Mouse (Mus musculus) limb, embryonic 12.5 days (tissue): ENCODE data around the gene Tmco4. TPM values are rescaled to one million over a fixed set of nuclear protein-coding genes. Genes with fewer than 3 reads are reported as not detected.

Experiments
- ATAC-seq: fragments of 200-750 bp; cut with Nextera tagmentation; 2 replicates; pipeline ENCODE4 v1.8.0; 2017; ENCODE audit warnings: low read depth, moderate TSS enrichment; ENCODE audit not compliant: insufficient number of reproducible peaks, insufficient read depth, low FRiP score, low TSS enrichment
- H3K27ac ChIP-seq: fragments of 300-500 bp; sonication (generic); 2 replicates; pipeline ENCODE4 v1.5.1; 2016; ENCODE audit warnings: mild to moderate bottlenecking, moderate library complexity
- H3K27me3 ChIP-seq: fragments of 300-500 bp; sonication (generic); 2 replicates; pipeline ENCODE4 v1.6.1; 2016; ENCODE audit warnings: mild to moderate bottlenecking, moderate library complexity
- H3K36me3 ChIP-seq: fragments of 300-500 bp; sonication (generic); 2 replicates; pipeline ENCODE4 v1.6.1; 2016; ENCODE audit warnings: mild to moderate bottlenecking, moderate library complexity
- H3K4me1 ChIP-seq: fragments of 300-500 bp; sonication (generic); replicated peaks from 2 replicates; pipeline ENCODE4 v1.6.1; 2016
- H3K4me2 ChIP-seq: fragments of 300-500 bp; sonication (generic); 2 replicates; pipeline ENCODE4 v1.6.1; 2016; ENCODE audit warnings: mild to moderate bottlenecking, moderate library complexity
- H3K4me3 ChIP-seq: fragments of 300-500 bp; sonication (generic); replicated peaks from 2 replicates; pipeline ENCODE4 v1.5.1; 2016; ENCODE audit warnings: mild to moderate bottlenecking
- H3K9ac ChIP-seq: fragments of 300-500 bp; sonication (generic); replicated peaks from 2 replicates; pipeline ENCODE4 v1.6.1; 2016; ENCODE audit warnings: mild to moderate bottlenecking, moderate library complexity
- H3K9me3 ChIP-seq: fragments of 300-500 bp; sonication (generic); 2 replicates; pipeline ENCODE4 v1.6.1; 2016; ENCODE audit warnings: mild to moderate bottlenecking, moderate library complexity
- WGBS: fragments of 180-500 bp; shearing (Covaris S2); methylation state at CpG from one replicate; pipeline ENCODE4 v1.1.7; 2016; 5-methylcytosine and 5-hydroxymethylcytosine counted together
- polyA plus RNA-seq: library from polyadenylated mRNA; unstranded; fragments of >200 nt; fragmentation: Nextera tagmentation; extraction: Ambion mirVana; gene quantifications from 2 replicates; pipeline ENCODE4 v1.2.1, GENCODE M21; 2016

The Tmco4 gene
- 2.0 and 2.7 TPM in 2 replicates for polyA plus RNA-seq

DNA sequence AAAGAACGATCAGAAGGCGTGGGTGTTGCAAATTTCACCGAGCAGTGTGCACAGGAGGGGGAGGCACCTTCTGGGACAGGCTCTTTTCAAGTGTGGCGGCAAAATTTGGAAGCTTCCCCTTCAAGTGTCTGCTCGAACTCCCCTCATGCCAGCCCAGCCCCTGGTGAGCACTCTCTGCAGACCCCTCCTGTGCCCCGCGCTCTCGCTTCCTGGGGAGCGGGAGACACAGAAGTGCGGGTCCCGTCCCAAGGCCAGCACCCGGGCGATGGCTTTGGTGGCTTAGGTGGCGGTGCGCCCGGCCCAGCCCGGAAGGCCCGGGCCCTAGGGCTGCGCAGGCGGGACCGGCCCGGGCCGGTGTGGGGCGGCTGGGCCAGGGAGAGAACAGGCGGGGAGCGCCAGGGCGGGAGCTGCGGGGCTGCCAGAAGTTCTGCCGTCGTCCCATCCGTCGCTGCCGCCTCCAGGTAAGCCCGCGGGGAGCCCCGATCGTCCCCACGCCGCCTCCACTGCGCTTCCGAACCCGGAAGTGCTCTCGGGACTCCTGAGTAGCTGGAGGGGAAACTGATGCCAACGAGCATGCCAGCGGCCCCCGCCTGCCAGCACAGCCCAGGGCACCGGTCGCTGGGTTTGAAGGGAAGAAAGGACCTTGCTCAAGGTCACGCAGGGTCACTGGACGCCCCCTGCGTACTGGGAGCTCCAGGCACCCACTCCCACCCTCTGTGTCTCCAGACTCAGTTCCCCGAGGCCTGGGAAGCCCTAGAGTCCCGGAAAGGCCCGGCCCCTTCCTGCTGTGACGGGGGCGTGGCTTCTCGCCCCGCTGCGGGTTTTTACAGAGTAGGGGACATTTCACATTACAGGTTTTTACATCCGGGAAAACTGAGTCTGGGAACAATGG lies at the start of gene Tmco4:
Gene Tmco4, plus strand, starts transcription at position 62 of the 892 bp plus-strand sequence.
- peak within 1 kb of the TSS; percentile 95 for H3K4me2 ChIP-seq
- 0 out of 2 replicates have a peak within 1 kb of the TSS, but pooled peaks have one; percentile 47 for H3K27ac ChIP-seq
- peak within 1 kb of the TSS; percentile 62 for H3K4me3 ChIP-seq
- ATAC-seq: 0 out of 2 replicates have a peak, but pooled peaks have one; percentile 63
- WGBS: under 1% methylated on average over 58 of the region's 60 CpGs
- H3K36me3 ChIP-seq: no peaks in the 10 kb centered on the region
- H3K9ac ChIP-seq: peak within 1 kb of the TSS; percentile 89
- H3K4me1 ChIP-seq: peaks cover 13% of the 10 kb centered on the region
- 0 out of 2 replicates have a peak, but pooled peaks cover 3% of the 10 kb centered on the region for H3K27me3 ChIP-seq
- no peaks in the 10 kb centered on the region for H3K9me3 ChIP-seq

DNA sequence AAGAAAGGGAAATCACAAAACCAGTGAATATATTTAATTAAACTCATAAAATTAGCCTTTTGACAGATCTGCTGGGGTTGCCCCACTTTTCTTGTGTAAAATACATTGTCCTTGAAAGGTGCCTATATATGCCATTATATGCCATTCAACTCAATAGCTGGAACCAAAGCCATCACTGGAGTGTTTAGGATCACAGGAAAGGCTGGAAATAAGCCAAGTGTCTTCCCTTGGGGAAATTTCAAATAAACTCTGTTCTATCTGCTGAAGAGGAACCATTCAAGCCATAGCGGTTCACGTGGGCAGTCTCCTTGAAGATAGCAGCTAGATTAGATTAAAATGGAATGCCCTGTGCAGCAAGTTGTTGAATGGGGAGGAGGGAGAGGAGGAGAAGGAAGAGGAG lies 47.1 kb upstream of the Tmco4 start:
- no peak overlapping the region for H3K4me2 ChIP-seq
- ATAC-seq: no peak
- H3K4me1 ChIP-seq: no peaks in the 10 kb centered on the region
- no peaks in the 10 kb centered on the region for H3K9me3 ChIP-seq
- no peak overlapping the region for H3K27ac ChIP-seq
- no peak overlapping the region for H3K4me3 ChIP-seq
- no peak overlapping the region for H3K9ac ChIP-seq
- no peaks in the 10 kb centered on the region for H3K36me3 ChIP-seq
- H3K27me3 ChIP-seq: peaks cover 12% of the 10 kb centered on the region; the same call in 1 of the 2 replicates
- WGBS: 84% methylated on average over 2 of the region's 2 CpGs

DNA sequence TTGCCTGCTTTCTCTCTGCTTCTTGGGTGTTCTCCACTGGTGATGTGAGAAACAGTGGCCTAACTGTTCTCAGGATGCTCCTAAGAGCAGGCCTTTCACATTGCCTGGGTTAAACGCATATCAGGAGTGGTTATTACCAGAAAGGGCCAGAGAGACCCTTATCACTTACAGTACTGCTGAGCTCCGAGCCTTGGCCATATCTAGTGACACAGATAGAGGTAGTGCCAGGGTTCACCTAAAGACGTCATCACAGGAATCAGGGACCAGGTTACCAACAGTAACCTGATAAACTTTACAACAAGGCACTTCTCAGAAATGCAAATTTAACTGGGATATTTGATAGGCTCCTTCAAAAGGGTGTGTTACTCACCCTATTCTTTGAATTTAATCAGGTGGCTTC lies 38.8 kb upstream of the Tmco4 start:
- Histone ChIP-seq H3K27me3 (no peaks in the 10 kb centered on the region), H3K9ac (no peak overlapping the region), H3K4me2 (no peak overlapping the region), H3K36me3 (no peaks in the 10 kb centered on the region), H3K4me3 (no peak overlapping the region), H3K27ac (no peak overlapping the region), H3K4me1 (no peaks in the 10 kb centered on the region), H3K9me3 (no peaks in the 10 kb centered on the region)
- no peak for ATAC-seq
- WGBS: 68% methylated on average over 3 of the region's 3 CpGs

DNA sequence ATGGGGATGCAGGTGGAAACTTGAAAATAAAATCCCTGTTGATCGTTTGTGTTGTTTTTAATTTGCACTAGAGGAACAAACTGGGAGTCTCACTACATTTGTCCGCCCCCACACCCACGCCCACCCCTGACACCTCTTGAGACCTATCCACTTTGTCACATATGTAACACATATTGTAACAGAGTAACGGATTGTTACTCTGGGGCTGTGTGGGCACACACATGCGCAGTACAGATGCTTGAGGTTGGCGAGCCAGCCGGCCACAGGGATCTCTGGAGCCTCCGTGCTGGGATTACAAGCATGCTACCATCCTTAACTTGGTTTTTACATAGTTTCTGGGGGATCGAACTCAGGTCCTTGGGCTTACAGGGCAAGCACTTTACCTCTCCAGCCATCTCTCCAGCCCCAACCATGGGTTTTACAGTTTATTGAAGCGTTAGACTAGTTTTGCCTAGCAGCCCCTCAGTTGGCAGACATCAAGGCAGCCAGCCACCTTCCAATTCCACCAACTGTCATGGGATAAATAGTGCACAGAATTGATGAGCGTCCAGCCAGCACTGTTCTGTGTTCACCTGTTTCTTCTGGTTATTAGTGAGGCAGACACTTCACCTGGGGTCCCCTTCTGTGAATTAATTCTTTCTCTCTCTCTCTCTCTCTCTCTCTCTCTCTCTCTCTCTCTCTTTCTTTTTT lies 38.1 kb upstream of the Tmco4 start:
- Histone ChIP-seq H3K4me2 (no peak overlapping the region), H3K36me3 (no peaks in the 10 kb centered on the region), H3K4me1 (no peaks in the 10 kb centered on the region), H3K4me3 (no peak overlapping the region), H3K27ac (no peak overlapping the region), H3K9me3 (no peaks in the 10 kb centered on the region), H3K27me3 (no peaks in the 10 kb centered on the region), H3K9ac (no peak overlapping the region)
- no peak for ATAC-seq
- 80% methylated on average over 11 of the region's 11 CpGs for whole genome bisulfite sequencing

DNA sequence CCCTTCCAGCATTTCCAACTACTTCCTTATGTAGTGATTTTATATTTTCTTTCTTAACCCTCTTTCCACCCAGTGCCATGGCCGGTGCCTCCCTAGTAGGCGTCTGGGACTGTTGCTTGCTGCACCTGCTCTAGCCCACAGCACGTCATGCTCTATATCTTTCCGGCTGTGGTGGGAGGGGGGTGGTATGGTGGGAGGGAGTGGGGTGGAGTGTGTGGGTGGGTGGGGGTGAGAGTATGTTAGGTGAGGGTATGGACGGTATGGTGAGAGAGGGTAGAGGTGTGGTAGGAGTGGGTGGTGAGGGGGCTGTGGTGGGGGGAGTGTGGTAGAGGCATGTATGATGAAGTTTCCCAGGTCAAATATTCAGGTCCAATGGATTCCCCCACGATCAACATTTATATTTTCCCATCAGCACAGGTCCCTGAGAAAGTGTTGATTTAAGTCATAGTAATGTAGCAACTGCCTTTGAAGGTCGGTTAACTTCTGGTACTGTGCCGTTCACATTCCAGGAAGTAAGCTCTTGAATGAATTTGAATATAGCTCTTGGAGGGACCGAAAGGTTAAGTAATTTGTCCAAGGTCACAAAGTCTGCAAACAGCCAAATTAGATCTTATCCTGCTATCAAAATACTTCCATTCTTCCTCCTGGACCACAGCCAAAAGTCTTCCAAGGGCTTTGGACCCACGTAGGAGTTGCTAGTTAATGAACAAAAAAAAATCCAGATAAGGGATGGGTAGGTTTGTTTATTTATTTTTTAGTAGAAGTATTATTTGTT lies 34.0 kb upstream of the Tmco4 start:
- 81% methylated on average over 10 of the region's 10 CpGs for WGBS
- H3K4me1 ChIP-seq: peaks cover 20% of the 10 kb centered on the region
- no peak overlapping the region for H3K4me2 ChIP-seq
- H3K4me3 ChIP-seq: no peak overlapping the region
- H3K9me3 ChIP-seq: no peaks in the 10 kb centered on the region
- H3K27me3 ChIP-seq: no peaks in the 10 kb centered on the region
- H3K36me3 ChIP-seq: no peaks in the 10 kb centered on the region
- ATAC-seq: no peak
- H3K9ac ChIP-seq: no peak overlapping the region
- H3K27ac ChIP-seq: no peak overlapping the region

DNA sequence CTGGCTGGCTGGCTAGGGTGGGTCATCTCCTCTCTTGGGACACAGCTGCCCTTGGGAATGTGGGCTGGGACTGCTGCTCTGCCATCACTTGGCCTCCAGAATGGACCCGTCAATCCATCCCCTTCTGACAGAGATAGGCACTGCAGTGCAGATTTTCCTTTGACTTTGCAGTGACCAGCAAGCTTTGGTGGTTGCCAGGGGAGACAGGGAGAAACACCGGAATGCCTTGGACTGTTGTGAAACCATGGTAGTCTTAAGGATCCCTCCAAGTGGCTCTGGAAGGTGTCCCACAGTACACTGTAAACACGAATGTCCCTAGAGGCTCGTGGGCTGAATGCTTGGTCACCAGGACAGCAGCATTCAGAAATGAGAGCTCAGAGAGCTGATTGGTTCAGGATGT lies 33.2 kb upstream of the Tmco4 start:
- H3K9ac ChIP-seq: no peak overlapping the region
- H3K9me3 ChIP-seq: no peaks in the 10 kb centered on the region
- ATAC-seq: no peak
- H3K4me1 ChIP-seq: peaks cover 20% of the 10 kb centered on the region
- no peak overlapping the region for H3K4me2 ChIP-seq
- no peak overlapping the region for H3K4me3 ChIP-seq
- no peaks in the 10 kb centered on the region for H3K27me3 ChIP-seq
- H3K27ac ChIP-seq: no peak overlapping the region
- WGBS: 80% methylated on average over 4 of the region's 4 CpGs
- H3K36me3 ChIP-seq: no peaks in the 10 kb centered on the region

DNA sequence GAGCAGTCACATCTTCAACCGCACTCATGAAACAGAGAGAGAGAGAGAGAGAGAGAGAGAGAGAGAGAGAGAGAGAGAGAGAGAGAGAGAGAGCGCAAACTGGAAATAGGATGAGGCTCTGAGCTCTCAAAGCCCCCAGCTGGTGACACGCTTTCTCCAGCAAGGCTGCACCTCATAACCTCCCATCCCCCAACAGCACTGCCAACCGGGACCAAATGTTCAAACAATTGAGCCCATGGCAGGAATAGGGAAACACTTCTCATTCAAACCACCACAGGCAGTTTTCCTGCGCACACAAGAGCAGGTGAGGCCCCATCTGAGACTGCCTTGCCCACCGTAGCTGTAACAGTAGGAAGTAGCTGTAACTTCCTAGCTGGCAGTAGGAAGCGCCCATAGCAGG lies 31.3 kb upstream of the Tmco4 start:
- H3K9ac ChIP-seq: no peak overlapping the region
- H3K4me2 ChIP-seq: peak overlapping the region; percentile 11
- H3K27me3 ChIP-seq: no peaks in the 10 kb centered on the region
- no peak for ATAC-seq
- H3K4me3 ChIP-seq: no peak overlapping the region
- H3K9me3 ChIP-seq: no peaks in the 10 kb centered on the region
- 25% methylated on average over 6 of the region's 7 CpGs for WGBS
- no peaks in the 10 kb centered on the region for H3K36me3 ChIP-seq
- peaks cover 20% of the 10 kb centered on the region for H3K4me1 ChIP-seq
- peak overlapping the region; percentile 68 for H3K27ac ChIP-seq

DNA sequence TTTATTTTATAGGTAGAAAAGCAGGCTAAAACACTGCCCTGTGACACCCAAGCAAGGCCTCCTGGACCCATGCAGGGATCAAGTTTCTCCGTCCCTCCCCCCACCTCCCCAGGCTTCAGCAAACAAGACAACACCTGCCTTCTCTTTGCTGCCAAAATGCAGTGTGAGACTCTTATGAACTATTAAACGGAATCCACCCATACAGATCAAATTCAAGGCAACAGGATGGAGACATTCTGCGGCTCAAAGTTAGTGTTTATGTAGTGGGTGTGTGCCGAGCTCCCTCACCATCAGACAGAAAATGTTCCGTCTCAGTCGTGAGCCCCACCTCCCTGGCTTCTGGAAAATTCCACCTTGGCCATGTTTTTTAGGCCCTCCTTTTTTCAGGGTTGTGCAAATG lies 30.7 kb upstream of the Tmco4 start:
- Histone ChIP-seq H3K9ac (no peak overlapping the region), H3K27me3 (no peaks in the 10 kb centered on the region), H3K27ac (peak overlapping the region; percentile 68), H3K4me3 (no peak overlapping the region), H3K4me1 (peaks cover 20% of the 10 kb centered on the region), H3K4me2 (peak overlapping the region; percentile 11), H3K9me3 (no peaks in the 10 kb centered on the region), H3K36me3 (no peaks in the 10 kb centered on the region)
- peak; percentile 76 for ATAC-seq
- WGBS: 33% methylated on average over 6 of the region's 6 CpGs

DNA sequence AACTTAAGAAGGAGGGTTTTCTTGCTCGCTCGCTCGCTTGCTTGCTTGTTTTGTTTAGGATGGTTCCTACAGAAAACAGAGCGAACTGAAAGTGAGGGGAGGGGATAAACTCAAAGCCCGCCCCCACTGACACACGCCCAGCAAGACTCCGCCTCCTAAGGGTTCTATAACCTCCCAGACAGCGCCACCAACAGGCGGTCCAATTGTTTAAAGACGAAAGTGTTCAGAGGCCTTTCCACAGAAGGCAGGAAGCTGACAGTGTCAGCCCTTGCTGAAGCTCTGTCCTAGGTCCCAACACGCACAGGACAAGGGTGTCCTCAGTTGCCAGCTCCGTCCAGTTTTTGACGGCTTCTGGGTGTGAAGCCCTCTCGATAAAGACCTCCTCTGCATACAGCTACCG lies 29.0 kb upstream of the Tmco4 start:
- ATAC-seq: no peak
- no peaks in the 10 kb centered on the region for H3K36me3 ChIP-seq
- H3K27ac ChIP-seq: no peak overlapping the region
- 26% methylated on average over 15 of the region's 15 CpGs for WGBS
- H3K4me3 ChIP-seq: no peak overlapping the region
- H3K27me3 ChIP-seq: no peaks in the 10 kb centered on the region
- no peak overlapping the region for H3K9ac ChIP-seq
- peaks cover 20% of the 10 kb centered on the region for H3K4me1 ChIP-seq
- no peaks in the 10 kb centered on the region for H3K9me3 ChIP-seq
- H3K4me2 ChIP-seq: no peak overlapping the region

DNA sequence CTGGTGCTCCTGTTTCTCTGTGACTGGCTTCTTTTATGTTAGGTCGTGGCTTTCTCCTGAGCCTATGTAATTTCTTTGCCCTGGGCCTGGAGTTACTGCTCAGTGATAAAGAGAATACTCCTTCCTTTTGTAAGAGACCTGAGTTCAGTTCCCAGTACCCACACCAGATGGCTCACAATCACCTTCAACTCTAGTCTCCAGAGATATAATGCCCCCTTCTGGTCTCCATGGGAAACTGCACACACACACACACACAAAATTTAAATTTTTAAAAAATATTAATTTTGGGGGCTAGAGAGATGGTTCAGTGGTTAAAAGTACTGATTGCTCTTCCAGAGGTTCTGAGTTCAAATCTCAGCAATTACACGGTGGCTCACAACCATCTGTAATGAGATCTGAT lies 24.4 kb upstream of the Tmco4 start:
- no peak overlapping the region for H3K9ac ChIP-seq
- WGBS: 81% methylated on average over 2 of the region's 2 CpGs

DNA sequence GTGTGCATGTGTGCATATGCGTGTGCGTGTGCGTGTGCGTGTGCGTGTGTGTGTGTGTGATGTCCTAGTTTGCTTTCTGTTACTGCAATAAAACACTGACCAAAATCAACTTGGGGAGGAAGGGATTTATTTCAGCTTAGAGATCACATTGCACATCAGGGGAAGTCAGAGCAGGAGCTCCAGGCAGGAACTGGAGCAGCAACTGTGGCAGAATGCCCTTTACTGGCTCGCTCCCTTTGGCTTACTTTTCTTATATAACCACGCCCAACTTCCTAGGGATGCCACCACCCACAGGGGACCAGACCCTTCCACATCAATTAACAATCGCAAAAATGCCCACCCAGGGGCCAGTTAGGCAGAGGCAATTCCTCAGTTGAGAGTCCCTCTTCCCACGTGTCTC lies 14.1 kb upstream of the Tmco4 start:
- no peak overlapping the region for H3K4me3 ChIP-seq
- 83% methylated on average over 9 of the region's 9 CpGs for WGBS
- H3K9ac ChIP-seq: no peak overlapping the region
- no peaks in the 10 kb centered on the region for H3K36me3 ChIP-seq
- no peak overlapping the region for H3K4me2 ChIP-seq
- no peak overlapping the region for H3K27ac ChIP-seq
- ATAC-seq: no peak
- H3K27me3 ChIP-seq: peaks cover 3% of the 10 kb centered on the region; the same call in 1 of the 2 replicates
- H3K4me1 ChIP-seq: no peaks in the 10 kb centered on the region
- no peaks in the 10 kb centered on the region for H3K9me3 ChIP-seq

More for the DNA sequence above, 24.4 kb upstream of the Tmco4 start:
- H3K9me3 ChIP-seq: no peaks in the 10 kb centered on the region; the same call in 1 of the 2 replicates
- H3K4me1 ChIP-seq: no peaks in the 10 kb centered on the region
- no peak for ATAC-seq
- H3K4me2 ChIP-seq: no peak overlapping the region
- H3K4me3 ChIP-seq: no peak overlapping the region
- no peaks in the 10 kb centered on the region for H3K27me3 ChIP-seq
- no peak overlapping the region for H3K27ac ChIP-seq
- no peaks in the 10 kb centered on the region for H3K36me3 ChIP-seq
